Mouse (Mus musculus) heart, postnatal 36 days (tissue): ENCODE data around the gene Atp2b4. TPM values are rescaled to one million over a fixed set of nuclear protein-coding genes. Genes with fewer than 3 reads are reported as not detected.

Experiments used
- DNase-seq, 2 experiments: peaks; one replicate each; pipeline ENCODE4 v3.0.0; 2021 to 2022
- intact Hi-C: fragments of 180-260 bp; cut with DNase I; formaldehyde crosslinking; loops from one replicate; pipeline ENCODE4 v1.15.1; 2025
- total RNA-seq, 2 experiments: library from RNA; stranded (reverse); gene quantifications; 2 replicates each; pipeline ENCODE4 v1.2.3; 2021

The Atp2b4 gene
- total RNA-seq, 2 experiments from 2014 or later: 19.5 to 23.7 TPM

DNA sequence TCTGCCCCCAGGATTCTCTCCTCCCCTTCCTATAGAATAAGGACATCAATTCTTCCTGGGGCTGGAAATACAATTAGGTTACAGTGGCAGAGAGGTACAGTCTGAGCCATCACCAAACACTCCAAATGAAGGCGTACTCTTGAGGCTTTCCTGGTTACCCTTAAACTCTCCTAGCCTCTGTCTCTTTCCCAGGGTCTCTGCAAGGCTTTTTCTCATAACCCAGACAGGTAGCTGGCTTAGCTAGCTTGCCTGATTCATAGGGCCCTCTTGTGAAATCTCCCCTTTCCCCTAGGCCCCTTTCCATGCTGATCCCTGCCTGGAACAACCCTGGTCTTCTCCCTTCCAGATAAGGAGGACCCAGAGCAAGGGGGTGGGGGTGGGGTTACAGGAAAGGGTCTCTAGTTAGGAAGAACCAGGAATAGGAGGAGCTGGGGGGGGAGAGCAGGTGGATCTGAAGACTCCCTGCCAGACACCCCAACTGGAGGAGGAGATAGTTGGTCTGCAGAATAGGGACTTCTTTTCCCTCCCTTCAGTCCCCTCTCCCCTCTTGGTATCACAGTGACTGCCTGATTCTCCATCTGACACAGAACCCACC lies 1.9 kb downstream of the Atp2b4 start:
- intact Hi-C loops: loop anchor here (2.0 kb wide), 1 partner anchor 62 kb away; no protein-coding TSS in a partner anchor
- DNase-seq: no peak

DNA sequence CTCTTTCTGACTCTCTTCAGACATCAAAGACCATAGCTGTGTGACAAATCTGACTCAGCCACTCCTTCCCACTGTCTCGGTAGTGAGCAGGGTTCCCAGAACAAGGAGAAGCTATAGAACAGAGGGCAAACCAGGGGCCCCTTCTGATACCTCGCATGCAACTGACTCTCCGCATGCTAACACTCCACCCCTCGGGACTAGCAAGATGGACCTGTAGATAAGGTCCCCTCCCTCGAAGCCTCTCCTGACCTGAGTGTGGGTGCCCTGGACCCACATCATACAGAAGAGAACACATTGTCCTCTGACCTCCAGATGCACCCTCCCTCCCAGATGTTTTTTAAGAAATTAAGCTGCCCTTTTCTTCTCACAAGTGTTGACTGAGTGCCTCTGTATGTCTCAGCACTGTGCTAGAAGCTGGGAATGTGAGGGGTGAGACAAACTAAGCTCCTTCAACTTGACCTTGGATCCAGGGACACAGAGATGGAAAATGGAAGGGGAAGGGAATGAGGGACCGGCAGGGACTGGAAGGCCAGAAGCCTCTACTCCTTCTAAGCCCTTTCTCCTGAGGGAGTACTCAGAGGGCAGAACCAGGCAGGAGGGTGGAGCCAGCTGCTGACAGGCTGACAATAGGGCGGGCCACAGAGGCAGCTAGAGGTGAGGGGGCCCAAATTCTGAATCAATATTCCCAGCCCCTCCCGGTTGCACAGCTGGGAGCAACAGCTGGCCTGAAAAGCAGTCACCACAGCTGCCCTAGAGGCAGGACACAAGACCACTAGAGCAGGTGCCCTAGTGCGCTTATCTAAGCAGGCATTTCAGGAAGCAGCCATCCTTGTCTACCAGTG lies 2.6 kb downstream of the Atp2b4 start:
- peak; percentile 30 to 38 for DNase-seq
- intact Hi-C loops: loop anchor here (2.0 kb wide), 1 partner anchor 61 kb away; no protein-coding TSS in a partner anchor

GRCm38 (mm10) chr1:133797327-133797978 lies 3.4 kb downstream of the Atp2b4 start:
- intact Hi-C loops: no loop called here
- no peak for DNase-seq

DNA sequence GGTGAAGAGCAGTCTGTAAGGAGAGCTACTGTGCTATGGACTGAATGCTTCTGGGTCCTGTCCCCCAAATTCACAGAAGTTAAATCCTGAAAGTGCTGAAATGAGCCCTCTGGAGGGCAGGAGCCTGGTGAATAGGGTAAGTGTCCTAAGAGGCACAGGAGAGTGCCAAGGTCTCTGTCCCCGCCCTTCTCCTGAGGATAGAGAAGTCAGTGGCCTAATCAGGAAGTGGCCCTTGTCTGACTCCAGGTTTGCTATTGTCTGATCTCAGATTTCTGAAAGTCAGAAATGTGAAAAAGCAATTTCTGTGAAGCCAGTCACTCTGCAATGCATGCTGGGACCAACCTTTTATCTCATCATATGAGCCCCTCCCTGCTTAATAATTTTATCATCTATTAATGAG lies 7.2 kb downstream of the Atp2b4 start:
- intact Hi-C loops: no loop called here
- DNase-seq: no peak

- no peak for DNase-seq
Observed at GRCm38 (mm10) chr1:133790011-133790410, 10.8 kb downstream of the Atp2b4 start.

DNA sequence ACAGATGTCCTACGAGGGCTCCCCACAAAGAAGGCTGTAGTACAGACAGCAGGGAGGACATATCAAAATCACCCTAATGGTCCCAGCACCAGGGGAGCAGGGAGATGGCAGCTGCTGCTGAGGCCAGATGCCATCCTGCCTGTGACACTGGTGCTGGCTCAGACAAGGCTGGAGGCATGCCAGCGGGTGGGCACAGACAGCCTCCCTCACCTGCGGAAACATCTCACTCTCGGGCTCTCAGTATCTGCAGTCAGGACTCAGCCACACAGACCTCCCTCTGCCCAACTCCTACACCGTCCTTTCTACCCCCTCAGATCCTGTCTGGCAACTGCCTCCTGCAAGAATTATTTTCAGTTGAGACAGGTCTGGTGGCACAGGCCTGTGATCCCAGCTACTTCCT lies 12.0 kb downstream of the Atp2b4 start:
- DNase-seq: no peak
- intact Hi-C loops: no loop called here

More at GRCm38 (mm10) chr1:133790011-133790410, 10.8 kb downstream of the Atp2b4 start:
- intact Hi-C loops: no loop called here

- DNase-seq: no peak
- intact Hi-C loops: no loop called here
Observed at GRCm38 (mm10) chr1:133787500-133788210, 13.2 kb downstream of the Atp2b4 start.

- intact Hi-C loops: no loop called here
Observed at GRCm38 (mm10) chr1:133784621-133785020, 16.2 kb downstream of the Atp2b4 start.

DNA sequence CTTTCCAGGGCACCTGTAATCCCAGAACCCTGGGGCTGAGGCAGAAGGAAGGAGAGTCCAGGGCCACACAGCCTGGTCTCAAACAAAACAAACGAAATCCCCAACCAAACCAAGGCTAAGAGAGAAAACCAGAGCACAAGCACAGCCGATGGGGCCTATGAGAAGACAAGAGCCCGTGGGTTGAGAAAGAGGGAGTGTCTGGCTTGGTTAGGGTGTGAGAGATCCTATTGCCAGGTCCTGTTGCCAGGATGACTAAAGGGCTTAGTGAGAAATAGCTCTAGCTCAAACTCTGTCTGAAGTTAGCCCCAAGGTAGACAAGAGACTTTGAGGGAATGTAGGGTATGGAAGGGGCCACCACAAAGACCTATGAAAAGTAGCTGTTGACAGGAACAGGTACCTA lies 19.3 kb downstream of the Atp2b4 start:
- DNase-seq: no peak
- intact Hi-C loops: no loop called here

More at GRCm38 (mm10) chr1:133784621-133785020, 16.2 kb downstream of the Atp2b4 start:
- DNase-seq: no peak

GRCm38 (mm10) chr1:133779043-133779442 lies 21.8 kb downstream of the Atp2b4 start:
- intact Hi-C loops: no loop called here
- no peak for DNase-seq

GRCm38 (mm10) chr1:133777651-133778231 lies 23.1 kb downstream of the Atp2b4 start:
- no peak for DNase-seq
- intact Hi-C loops: no loop called here

DNA sequence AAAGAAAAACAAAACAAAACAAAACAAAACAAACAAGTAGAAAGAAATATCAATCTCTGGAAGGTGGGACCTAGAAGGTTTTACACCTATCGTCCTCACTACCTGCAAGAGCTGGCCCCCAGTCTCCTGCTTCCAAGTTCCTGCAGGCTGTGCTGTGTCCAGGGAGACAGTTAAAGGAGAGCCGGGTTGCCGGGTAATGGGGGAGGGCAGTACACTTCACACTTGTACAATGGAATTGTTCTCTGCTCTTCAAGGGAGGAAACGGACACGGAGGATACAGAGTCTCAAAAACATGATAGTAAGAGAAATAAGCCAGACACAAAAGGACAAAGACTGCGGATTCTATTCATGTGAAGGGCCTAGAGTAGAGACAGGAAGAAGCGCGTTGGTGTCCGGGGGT lies 28.3 kb downstream of the Atp2b4 start:
- DNase-seq: no peak
- intact Hi-C loops: no loop called here

DNA sequence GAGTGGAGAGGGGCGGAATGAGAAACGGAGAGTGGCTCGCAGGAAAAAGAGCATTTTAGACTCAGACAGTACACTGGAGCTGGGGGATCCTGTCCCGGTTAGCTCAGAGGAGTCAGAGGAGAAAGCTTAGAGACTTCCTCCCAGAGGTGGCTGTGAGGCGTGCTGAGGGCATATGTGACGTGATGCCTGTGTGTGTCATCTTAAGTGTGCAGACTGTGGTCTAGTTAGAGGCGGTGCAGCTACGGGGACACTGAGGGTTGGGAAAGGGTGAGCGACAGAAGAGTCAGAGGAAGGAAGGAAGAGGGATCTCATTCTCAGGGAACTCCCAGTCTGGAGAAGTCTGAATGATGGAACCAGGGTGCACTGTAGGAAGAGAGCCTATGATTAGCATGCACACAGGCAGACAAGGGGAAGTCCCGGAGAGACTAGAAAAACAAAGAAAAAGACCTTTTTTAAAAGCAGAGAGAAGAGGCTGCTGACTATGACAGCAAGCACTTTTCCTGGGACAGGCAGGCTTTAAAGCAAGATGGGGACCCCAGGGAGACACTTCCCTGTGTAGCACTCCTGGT lies 28.9 kb downstream of the Atp2b4 start:
- intact Hi-C loops: no loop called here
- no peak for DNase-seq

DNA sequence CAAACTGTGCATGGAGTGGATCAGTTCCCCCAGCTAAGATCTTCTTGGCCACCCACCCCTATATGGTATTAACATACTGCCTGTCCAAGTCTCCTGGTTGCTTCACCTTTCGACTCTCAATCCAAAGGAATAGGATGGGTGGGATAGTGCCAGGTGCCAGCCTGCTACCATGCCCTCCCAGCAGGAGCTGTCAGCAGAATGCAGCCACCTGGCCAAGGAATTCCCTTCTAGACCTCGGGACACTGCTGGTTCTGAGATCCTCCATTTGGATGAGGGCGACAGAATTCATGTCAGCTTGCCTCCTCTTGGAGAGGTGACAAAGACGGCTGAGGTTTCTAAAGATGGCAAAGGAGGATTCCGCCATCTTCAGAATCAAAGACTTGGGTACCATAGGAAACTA lies 32.8 kb downstream of the Atp2b4 start:
- no peak for DNase-seq
- intact Hi-C loops: no loop called here

GRCm38 (mm10) chr1:133766901-133767529 lies 33.8 kb downstream of the Atp2b4 start:
- intact Hi-C loops: no loop called here
- DNase-seq: no peak

DNA sequence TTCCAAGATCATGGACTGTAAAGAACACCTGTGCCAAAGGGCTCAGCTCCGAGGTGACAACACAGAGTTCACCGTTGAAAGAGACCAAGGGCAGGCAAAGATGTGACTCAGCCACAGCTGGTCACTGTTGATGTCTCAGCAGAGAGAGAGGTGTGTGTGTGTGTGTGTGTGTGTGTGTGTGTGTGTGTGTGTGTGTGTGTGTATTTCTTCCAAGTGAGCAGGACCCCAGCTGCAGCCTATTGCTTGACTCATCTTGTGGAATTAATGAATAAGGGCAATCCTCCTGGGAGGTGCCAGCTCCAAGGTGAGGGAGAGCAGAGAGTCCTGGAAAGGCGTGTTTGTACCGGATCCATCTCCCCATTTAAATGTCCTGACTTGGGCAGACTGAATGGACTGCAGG lies 35.5 kb downstream of the Atp2b4 start:
- no peak for DNase-seq
- intact Hi-C loops: no loop called here

DNA sequence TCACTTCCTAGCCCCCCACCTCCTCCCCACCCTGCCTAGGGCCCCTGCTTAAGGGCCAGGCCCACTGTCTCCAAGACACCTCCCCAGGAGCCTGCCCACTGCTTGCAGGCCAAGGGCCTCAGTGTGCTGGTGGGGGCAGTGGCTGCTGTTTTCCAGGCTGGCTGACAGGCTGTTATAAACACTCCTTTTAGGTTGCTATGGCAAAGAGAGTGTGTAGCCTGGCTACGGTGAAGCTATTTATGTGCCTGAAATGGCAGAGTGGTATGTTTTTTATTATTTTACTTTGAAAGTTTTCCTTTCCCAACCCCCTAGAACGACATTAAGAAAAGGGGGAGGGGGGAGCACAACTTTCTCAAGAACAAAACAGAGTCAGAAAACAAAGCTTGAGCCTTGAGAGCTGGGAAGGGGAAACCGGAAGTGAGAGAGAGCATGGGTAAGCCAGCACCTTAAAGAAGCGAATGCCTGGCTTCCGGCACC lies 37.9 kb downstream of the Atp2b4 start:
- DNase-seq: no peak
- intact Hi-C loops: no loop called here

GRCm38 (mm10) chr1:133761278-133761677 lies 39.6 kb downstream of the Atp2b4 start:
- intact Hi-C loops: no loop called here
- DNase-seq: no peak

DNA sequence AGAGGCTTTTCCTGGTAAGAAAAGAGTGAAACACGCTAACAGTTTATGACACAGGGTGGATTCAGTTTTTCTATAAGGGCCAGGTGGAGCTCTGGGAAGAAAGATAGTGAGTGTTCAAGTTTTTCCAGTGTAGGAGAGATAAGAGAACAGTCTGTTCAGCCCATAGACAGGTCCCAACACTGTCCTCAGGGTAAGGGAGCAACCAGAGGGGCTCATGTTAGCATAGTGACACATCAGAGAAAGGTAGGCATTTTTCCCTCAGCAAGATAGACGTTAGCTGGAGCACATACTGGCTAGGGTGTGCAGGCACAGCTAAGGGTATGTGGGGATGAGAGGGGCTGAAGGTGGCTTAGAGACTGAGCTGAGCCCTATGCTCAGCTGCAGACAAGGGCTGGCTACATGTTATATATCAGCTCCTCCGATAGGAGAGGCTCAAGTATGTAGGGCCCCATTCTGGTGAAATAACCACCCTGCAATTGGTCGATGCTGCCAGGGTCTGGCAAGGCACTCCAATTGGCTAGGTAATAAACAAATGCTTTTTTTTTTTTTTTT lies 46.4 kb downstream of the Atp2b4 start:
- intact Hi-C loops: no loop called here
- DNase-seq: no peak
